In the genomic region with DNA sequence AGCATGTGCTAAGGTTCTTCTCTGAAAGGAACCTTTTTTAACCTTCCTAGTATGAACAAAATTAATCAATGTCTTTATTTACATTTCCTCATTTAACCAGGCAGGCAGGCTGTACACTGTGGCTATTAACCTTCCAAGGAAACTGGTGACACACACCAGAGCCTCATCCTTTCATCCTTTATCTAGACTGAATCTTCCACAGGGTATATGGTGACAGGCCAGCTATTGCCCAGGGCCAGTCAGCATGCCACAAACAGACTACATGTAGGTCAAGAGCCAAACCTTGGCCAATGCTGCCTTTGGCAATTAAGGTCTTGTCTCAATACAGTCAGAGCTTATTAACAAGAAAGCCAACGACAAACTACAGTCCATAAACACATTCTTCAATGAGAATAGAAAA, we compare ENCODE assay signal across 24 mouse cellular contexts. TPM values are rescaled to one million over a fixed set of nuclear protein-coding genes. Genes with fewer than 3 reads are reported as not detected.
DNase-seq lines count a peak whose midpoint lies in the region; ATAC-seq and TF ChIP-seq lines count a peak whose summit lies in the region.
"Had no signal": no experiment of that assay in that cellular context is flagged by ENCODE, and none has a peak within 500 bp of the region (broad histone marks: within the 10 kb centered on the region; RNA-seq: fewer than 3 reads in every experiment).

No protein-coding gene starts in this region.

- no peaks in the 10 kb centered on the region for H3K9me3 ChIP-seq in liver, embryonic 15.5 days (replicated peaks)
- no peaks in the 10 kb centered on the region for H3K9me3 ChIP-seq in liver, embryonic 11.5 days (ENCODE audit: control insufficient read depth, low read length)
- H3K9me3 ChIP-seq in liver, postnatal 0 days (ENCODE audit: low read length), result no peaks in the 10 kb centered on the region
- H3K9me3 ChIP-seq: embryonic facial prominence, embryonic 13.5 days; forebrain, embryonic 13.5 days; heart, embryonic 10.5 days; hindbrain, embryonic 13.5 days had no signal

- H3K9ac ChIP-seq in liver, embryonic 15.5 days, result no peak overlapping the region
- no peak overlapping the region for H3K9ac ChIP-seq in liver, embryonic 11.5 days (ENCODE audit: low read depth, low read length)
- H3K9ac ChIP-seq in liver, postnatal 0 days (replicated peaks), result no peak overlapping the region
- H3K9ac ChIP-seq: embryonic facial prominence, embryonic 13.5 days; forebrain, embryonic 13.5 days; forebrain, postnatal 0 days; hindbrain, embryonic 13.5 days had no signal

- no peak for TF ChIP-seq EP300 in liver, postnatal 0 days (IDR thresholded peaks at IDR 0.05; ENCODE audit: low read depth)

- no peak overlapping the region for H3K4me2 ChIP-seq in liver, embryonic 15.5 days
- no peak overlapping the region for H3K4me2 ChIP-seq in liver, embryonic 11.5 days
- no peak overlapping the region for H3K4me2 ChIP-seq in liver, postnatal 0 days (ENCODE audit: low read depth, low read length)
- H3K4me2 ChIP-seq: embryonic facial prominence, embryonic 13.5 days; forebrain, embryonic 13.5 days; hindbrain, embryonic 13.5 days had no signal

- H3K27ac ChIP-seq in liver, embryonic 15.5 days (replicated peaks), result peak overlapping the region; percentile 48; the same call in 1 of the 2 replicates
- no peak overlapping the region for H3K27ac ChIP-seq in liver, embryonic 11.5 days (ENCODE audit: low read depth, low read length)
- H3K27ac ChIP-seq in liver, postnatal 0 days (ENCODE audit: low read depth), result peak overlapping the region; percentile 46
- no peak overlapping the region for H3K27ac ChIP-seq in gastrocnemius, adult 2 months
- H3K27ac ChIP-seq: embryonic facial prominence, embryonic 13.5 days; forebrain, embryonic 13.5 days; heart, embryonic 10.5 days; hindbrain, embryonic 13.5 days; hindbrain, postnatal 0 days had no signal

- intact Hi-C loops in gastrocnemius, adult 2 months (cut with DNase I), result no loop called here

- no peaks in the 10 kb centered on the region for H3K27me3 ChIP-seq in liver, embryonic 15.5 days
- H3K27me3 ChIP-seq in liver, embryonic 11.5 days (replicated peaks; ENCODE audit: control insufficient read depth, insufficient read depth, low read length), result no peaks in the 10 kb centered on the region
- H3K27me3 ChIP-seq in liver, postnatal 0 days (ENCODE audit: insufficient read depth, low read length), result no peaks in the 10 kb centered on the region
- H3K27me3 ChIP-seq: embryonic facial prominence, embryonic 13.5 days; forebrain, embryonic 13.5 days; hindbrain, embryonic 13.5 days; Patski had no signal

- TF ChIP-seq CTCF in liver, postnatal 0 days (IDR thresholded peaks at IDR 0.05; ENCODE audit: low read depth), result no peak
- no peak for TF ChIP-seq CTCF in gastrocnemius, adult 2 months (IDR thresholded peaks at IDR 0.05)

- 75% methylated on average over 1 of the region's 1 CpGs for WGBS in liver, embryonic 15.5 days (ENCODE audit: insufficient replicate concordance)
- 71% methylated on average over 1 of the region's 1 CpGs for WGBS in liver, embryonic 11.5 days
- WGBS in liver, postnatal 0 days (ENCODE audit: insufficient replicate concordance), result 63% methylated on average over 1 of the region's 1 CpGs

- DNase-seq in adrenal gland, adult 8-10 months, result peak; percentile 38
- no peak for DNase-seq in adrenal gland, postnatal 4 days (ENCODE audit: low spot score in 2 of 2)
- no peak for DNase-seq in liver, embryonic 11.5 days (ENCODE audit: low spot score)
- DNase-seq in adipocyte (ENCODE audit: low spot score), result peak; percentile 64
- no peak for DNase-seq in liver, postnatal 0 days
- DNase-seq in testis, postnatal 14 days (ENCODE audit: low spot score), result no peak
- DNase-seq in gastrocnemius, adult 2 months, result no peak
- DNase-seq: cerebellum, adult 9-11 months; cerebellum, postnatal 36 days; forebrain, postnatal 0 days; gastrocnemius, postnatal 36 days; heart, adult 18-20 months; heart, postnatal 10 days had no signal

- H3K36me3 ChIP-seq in liver, embryonic 15.5 days (replicated peaks), result peaks cover 18% of the 10 kb centered on the region
- H3K36me3 ChIP-seq in liver, embryonic 11.5 days (ENCODE audit: control insufficient read depth, insufficient read depth, low read length), result no peaks in the 10 kb centered on the region
- H3K36me3 ChIP-seq in liver, postnatal 0 days (replicated peaks; ENCODE audit: insufficient read depth, low read length), result peaks cover 5% of the 10 kb centered on the region

- H3K4me3 ChIP-seq in liver, embryonic 15.5 days (replicated peaks), result no peak overlapping the region
- no peak overlapping the region for H3K4me3 ChIP-seq in liver, embryonic 11.5 days (ENCODE audit: low read depth, low read length)
- no peak overlapping the region for H3K4me3 ChIP-seq in liver, postnatal 0 days (ENCODE audit: low read depth, low read length)
- H3K4me3 ChIP-seq in gastrocnemius, adult 2 months, result no peak overlapping the region
- H3K4me3 ChIP-seq: embryonic facial prominence, embryonic 13.5 days; forebrain, embryonic 13.5 days; heart, embryonic 10.5 days; hindbrain, embryonic 13.5 days had no signal

- H3K4me1 ChIP-seq in liver, embryonic 15.5 days (replicated peaks), result no peaks in the 10 kb centered on the region; the same call in 1 of the 2 replicates
- H3K4me1 ChIP-seq in liver, embryonic 11.5 days (replicated peaks; ENCODE audit: control insufficient read depth, insufficient read depth, low read length), result no peaks in the 10 kb centered on the region
- peaks cover 3% of the 10 kb centered on the region; the same call in 1 of the 2 replicates for H3K4me1 ChIP-seq in liver, postnatal 0 days (ENCODE audit: insufficient read depth)
- H3K4me1 ChIP-seq: embryonic facial prominence, embryonic 13.5 days; forebrain, embryonic 13.5 days; heart, embryonic 10.5 days; hindbrain, embryonic 13.5 days had no signal

- ATAC-seq in liver, embryonic 15.5 days (ENCODE audit: insufficient read depth), result 0 out of 2 replicates have a peak, but pooled peaks have one; percentile 25
- no peak for ATAC-seq in liver, embryonic 11.5 days (replicated peaks; ENCODE audit: low FRiP score)
- peak; percentile 77 for ATAC-seq in liver, postnatal 0 days
- ATAC-seq: activated CD4-positive, CD25-positive, alpha-beta regulatory T cell, adult 4 months; forebrain, embryonic 13.5 days; forebrain, postnatal 0 days; hindbrain, postnatal 0 days; Patski had no signal

RNA-seq across cellular contexts. Expression of gene Als2, which starts 35.5 kb away (rescaled TPM):
- total RNA-seq in adrenal gland, adult 8-10 months (2022), result 10 to 100 TPM; 11.2 to 13.5 (median 13.2) TPM
- total RNA-seq in adrenal gland, postnatal 4 days (2021), result 10 to 100 TPM; 15.2 to 16.9 TPM
- 5.7 and 6.6 TPM in 2 replicates for polyA plus RNA-seq in liver, embryonic 15.5 days (2015; fragmentation: Nextera tagmentation; extraction: Ambion mirVana)
- 13.1 and 13.9 TPM in 2 replicates for polyA plus RNA-seq in liver, embryonic 11.5 days (2014; fragmentation: Nextera tagmentation; extraction: Ambion mirVana)
- 4.9 and 5.8 TPM in 2 replicates for polyA plus RNA-seq in liver, postnatal 0 days (2015; fragmentation: Nextera tagmentation; extraction: Ambion mirVana)
- total RNA-seq in gastrocnemius, adult 2 months (2021), result 10 to 100 TPM; 17.3 to 17.8 TPM

RNA-seq across cellular contexts. Expression of gene Mpp4, which starts 38.4 kb away (rescaled TPM):
- total RNA-seq in adrenal gland, adult 8-10 months (2022), result under 1 TPM in 3 of 4 experiments, not detected in 1; 0.15 to 0.38 (median 0.24) TPM
- total RNA-seq in adrenal gland, postnatal 4 days (2021), result under 1 TPM; 0.14 to 0.39 TPM
- 0.17 and 0.28 TPM in 2 replicates for polyA plus RNA-seq in liver, embryonic 15.5 days (2015; fragmentation: Nextera tagmentation; extraction: Ambion mirVana)
- 0.47 and 0.52 TPM in 2 replicates for polyA plus RNA-seq in liver, embryonic 11.5 days (2014; fragmentation: Nextera tagmentation; extraction: Ambion mirVana)
- polyA plus RNA-seq in liver, postnatal 0 days (2015; fragmentation: Nextera tagmentation; extraction: Ambion mirVana), result 0.28 and 0.31 TPM in 2 replicates
- under 1 TPM in 1 of 2 experiments, not detected in 1; 0.22 TPM for total RNA-seq in gastrocnemius, adult 2 months (2021)

RNA-seq across cellular contexts. Expression of gene Cdk15, which starts 55.1 kb away (rescaled TPM):
- total RNA-seq in adrenal gland, adult 8-10 months (2022), result under 1 TPM in 3 of 4 experiments, not detected in 1; 0.19 to 0.49 (median 0.35) TPM
- total RNA-seq in adrenal gland, postnatal 4 days (2021), result under 1 TPM; 0.20 TPM
- polyA plus RNA-seq in liver, embryonic 15.5 days (2015; fragmentation: Nextera tagmentation; extraction: Ambion mirVana), result not detected in 2 replicates
- 0.21 TPM in 1 of 2 replicates, not detected in the other for polyA plus RNA-seq in liver, embryonic 11.5 days (2014; fragmentation: Nextera tagmentation; extraction: Ambion mirVana)
- polyA plus RNA-seq in liver, postnatal 0 days (2015; fragmentation: Nextera tagmentation; extraction: Ambion mirVana), result 0.20 TPM in 1 of 2 replicates, not detected in the other
- under 1 TPM in 1 of 2 experiments, not detected in 1; 0.14 TPM for total RNA-seq in gastrocnemius, adult 2 months (2021)
- total RNA-seq: gastrocnemius, postnatal 36 days; heart, adult 18-20 months; hematopoietic stem cell, adult 5-6 weeks; MEL had no signal
- polyA plus RNA-seq: activated CD4-positive, CD25-positive, alpha-beta regulatory T cell, adult 4 months; heart, embryonic 14.5 days had no signal

Comparison
In these comparisons a context has a peak if more than half of its experiments do, and no peak if none do; other contexts are left out.
1. DNase-seq: peak in adrenal gland, adult 8-10 months (single experiment) and adipocyte (single experiment); none in adrenal gland, postnatal 4 days (0 of 2), liver, embryonic 11.5 days (single experiment), liver, postnatal 0 days (single experiment), testis, postnatal 14 days (single experiment) and gastrocnemius, adult 2 months (single experiment).
2. H3K27ac ChIP-seq: peak in liver, embryonic 15.5 days (single experiment) and liver, postnatal 0 days (single experiment); none in liver, embryonic 11.5 days (single experiment) and gastrocnemius, adult 2 months (single experiment).